Mouse (Mus musculus) retina, postnatal 1 day (tissue): ENCODE measurements around the gene Cdhr2.

ENCODE experiments used
- DNase-seq: peaks from one replicate; pipeline ENCODE4 v3.0.0-alpha.2; 2012

Gene Cdhr2

GRCm38 (mm10) chr13:54701243-54701642 is at the start of gene Cdhr2:
Gene Cdhr2, plus strand, starts transcription at chr13:54701461.
- no peak for DNase-seq

- no peak for DNase-seq
These were observed 40.4 kb upstream of the Cdhr2 start for GRCm38 (mm10) chr13:54660877-54661276.

- no peak for DNase-seq
These were observed 39.9 kb upstream of the Cdhr2 start for GRCm38 (mm10) chr13:54661358-54661757.

- DNase-seq = no peak
These were observed 37.3 kb upstream of the Cdhr2 start for GRCm38 (mm10) chr13:54663999-54664398.

- no peak for DNase-seq
These were observed 36.8 kb upstream of the Cdhr2 start for GRCm38 (mm10) chr13:54664509-54664908.

- DNase-seq = no peak
These were observed 36.2 kb upstream of the Cdhr2 start for GRCm38 (mm10) chr13:54665062-54665461.

- DNase-seq = no peak
These were observed 30.8 kb upstream of the Cdhr2 start for GRCm38 (mm10) chr13:54670491-54670890.

- DNase-seq = no peak
These were observed 25.2 kb upstream of the Cdhr2 start for GRCm38 (mm10) chr13:54675895-54676590.

- no peak for DNase-seq
These were observed 23.0 kb upstream of the Cdhr2 start for GRCm38 (mm10) chr13:54678263-54678662.

- no peak for DNase-seq
These were observed 20.9 kb upstream of the Cdhr2 start for GRCm38 (mm10) chr13:54680184-54680853.

- DNase-seq = no peak
These were observed 20.0 kb upstream of the Cdhr2 start for GRCm38 (mm10) chr13:54681291-54681690.

- no peak for DNase-seq
These were observed 18.0 kb upstream of the Cdhr2 start for GRCm38 (mm10) chr13:54683301-54683700.

- no peak for DNase-seq
These were observed 16.9 kb upstream of the Cdhr2 start for GRCm38 (mm10) chr13:54684140-54684896.

GRCm38 (mm10) chr13:54685174-54685573 is 16.1 kb upstream of the Cdhr2 start:
- DNase-seq = peak; percentile 72

- peak; percentile 6 for DNase-seq
These were observed 14.9 kb upstream of the Cdhr2 start for GRCm38 (mm10) chr13:54686139-54687053.

- DNase-seq = peak; percentile 89
These were observed 14.2 kb upstream of the Cdhr2 start for GRCm38 (mm10) chr13:54687096-54687495.

- DNase-seq = peak; percentile 97
These were observed 13.5 kb upstream of the Cdhr2 start for GRCm38 (mm10) chr13:54687575-54688424.

GRCm38 (mm10) chr13:54690151-54690740 is 11.0 kb upstream of the Cdhr2 start:
- no peak for DNase-seq

GRCm38 (mm10) chr13:54691737-54692136 is 9.5 kb upstream of the Cdhr2 start:
- no peak for DNase-seq

GRCm38 (mm10) chr13:54692711-54693557 is 8.3 kb upstream of the Cdhr2 start:
- DNase-seq = peak; percentile 25
